Mouse (Mus musculus) lung, adult 2 months (tissue): ENCODE data around the gene Mylk2. TPM values are rescaled to one million over a fixed set of nuclear protein-coding genes. Genes with fewer than 3 reads are reported as not detected.

ENCODE experiments used
- DNase-seq: peaks from one replicate; pipeline ENCODE4 v3.0.0; 2022
- H3K4me1 ChIP-seq: fragments of 200-500 bp; 2 replicates; pipeline ENCODE4 v1.6.1; 2011; ENCODE audit warnings: low read length; ENCODE audit not compliant: control insufficient read depth, insufficient read depth
- H3K4me3 ChIP-seq: fragments of 200-500 bp; replicated peaks from 2 replicates; pipeline ENCODE3; 2011; ENCODE audit warnings: low read depth, mild to moderate bottlenecking, control low read depth, low read length; ENCODE audit errors: extremely low read depth
- CTCF ChIP-seq: fragments of 200-500 bp; IDR thresholded peaks from 2 replicates; pipeline ENCODE4 v1.5.1; 2011; ENCODE audit warnings: mild to moderate bottlenecking, low read length, control low read depth; ENCODE audit not compliant: insufficient read depth
- POLR2A ChIP-seq: fragments of 200-500 bp; IDR thresholded peaks from 2 replicates; pipeline ENCODE4 v1.6.1; 2011; ENCODE audit warnings: low read depth, mild to moderate bottlenecking, control low read depth, low read length, borderline replicate concordance; ENCODE audit errors: extremely low read depth
- WGBS: fragments of 180-500 bp; shearing (Covaris S2); methylation state at CpG from one replicate; pipeline ENCODE4 v1.1.7; 2018; 5-methylcytosine and 5-hydroxymethylcytosine counted together
- polyA plus RNA-seq: library from polyadenylated mRNA; depleted of rRNA; stranded (reverse); fragments of >200 nt; gene quantifications from 2 replicates; pipeline ENCODE4 v1.2.3, GENCODE M21; 2012; rRNA removed

The Mylk2 gene
- 0.29 and 3.9 TPM in 2 replicates for polyA plus RNA-seq

- DNase-seq, result no peak
- no peak for TF ChIP-seq POLR2A
- TF ChIP-seq CTCF, result no peak
- Histone ChIP-seq H3K4me3 (no peak within 1 kb of the TSS), H3K4me1 (peaks cover 4% of the 10 kb centered on the region; the same call in 1 of the 2 replicates)
- 20% methylated on average over 12 of the region's 12 CpGs for WGBS
Observed at GRCm38 (mm10) chr2:152911031-152911430, at the start of gene Mylk2. Mylk2 (plus strand) TSS chr2:152911352.

GRCm38 (mm10) chr2:152861891-152862290, 49.3 kb upstream of the Mylk2 start:
- WGBS, result 63% methylated on average over 1 of the region's 1 CpGs
- TF ChIP-seq CTCF, result no peak
- no peak overlapping the region for H3K4me3 ChIP-seq
- no peak for DNase-seq
- H3K4me1 ChIP-seq, result no peaks in the 10 kb centered on the region

- WGBS, result 81% methylated on average over 3 of the region's 3 CpGs
- no peaks in the 10 kb centered on the region for H3K4me1 ChIP-seq
- DNase-seq, result no peak
- H3K4me3 ChIP-seq, result no peak overlapping the region
- no peak for TF ChIP-seq CTCF
- no peak for TF ChIP-seq POLR2A
Observed at GRCm38 (mm10) chr2:152862638-152863037, 48.5 kb upstream of the Mylk2 start.

- no peak for DNase-seq
- Histone ChIP-seq H3K4me1 (no peaks in the 10 kb centered on the region), H3K4me3 (no peak overlapping the region)
- no peak for TF ChIP-seq CTCF
- TF ChIP-seq POLR2A, result no peak
- WGBS, result 82% methylated on average over 6 of the region's 6 CpGs
Observed at GRCm38 (mm10) chr2:152863346-152863745, 47.8 kb upstream of the Mylk2 start.

GRCm38 (mm10) chr2:152878239-152878638, 32.9 kb upstream of the Mylk2 start:
- 85% methylated on average over 3 of the region's 3 CpGs for WGBS
- Histone ChIP-seq H3K4me3 (no peak overlapping the region), H3K4me1 (no peaks in the 10 kb centered on the region)
- no peak for TF ChIP-seq POLR2A
- no peak for DNase-seq

GRCm38 (mm10) chr2:152880898-152881297, 30.3 kb upstream of the Mylk2 start:
- DNase-seq, result no peak
- 89% methylated on average over 13 of the region's 13 CpGs for WGBS

GRCm38 (mm10) chr2:152884101-152884645, 27.0 kb upstream of the Mylk2 start:
- WGBS, result 96% methylated on average over 6 of the region's 6 CpGs

More at GRCm38 (mm10) chr2:152880898-152881297, 30.3 kb upstream of the Mylk2 start:
- Histone ChIP-seq H3K4me3 (no peak overlapping the region), H3K4me1 (no peaks in the 10 kb centered on the region)
- TF ChIP-seq CTCF (no peak), POLR2A (no peak)

GRCm38 (mm10) chr2:152887230-152887629, 23.9 kb upstream of the Mylk2 start:
- WGBS, result 84% methylated on average over 3 of the region's 3 CpGs
- DNase-seq, result no peak
- H3K4me3 ChIP-seq, result no peak overlapping the region
- TF ChIP-seq POLR2A, result no peak
- TF ChIP-seq CTCF, result 0 out of 2 replicates have a peak, but pooled peaks have one; percentile 3
- H3K4me1 ChIP-seq, result no peaks in the 10 kb centered on the region

More at GRCm38 (mm10) chr2:152884101-152884645, 27.0 kb upstream of the Mylk2 start:
- Histone ChIP-seq H3K4me1 (no peaks in the 10 kb centered on the region), H3K4me3 (no peak overlapping the region)
- TF ChIP-seq CTCF (no peak), POLR2A (no peak)
- DNase-seq, result no peak

GRCm38 (mm10) chr2:152888774-152889173, 22.4 kb upstream of the Mylk2 start:
- WGBS, result 84% methylated on average over 5 of the region's 5 CpGs
- Histone ChIP-seq H3K4me1 (no peaks in the 10 kb centered on the region), H3K4me3 (no peak overlapping the region)
- no peak for DNase-seq
- TF ChIP-seq CTCF (no peak), POLR2A (no peak)

GRCm38 (mm10) chr2:152895834-152896233, 15.3 kb upstream of the Mylk2 start:
- TF ChIP-seq POLR2A, result no peak
- no peak for TF ChIP-seq CTCF
- no peak overlapping the region for H3K4me3 ChIP-seq
- no peak for DNase-seq
- WGBS, result 88% methylated on average over 9 of the region's 9 CpGs
- H3K4me1 ChIP-seq, result no peaks in the 10 kb centered on the region

- H3K4me1 ChIP-seq, result no peaks in the 10 kb centered on the region
- TF ChIP-seq POLR2A (no peak), CTCF (no peak)
- 92% methylated on average over 3 of the region's 3 CpGs for WGBS
- H3K4me3 ChIP-seq, result no peak overlapping the region
- no peak for DNase-seq
Observed at GRCm38 (mm10) chr2:152896926-152897325, 14.2 kb upstream of the Mylk2 start.
